Mouse (Mus musculus): ENCODE results near the gene Galm. TPM values are rescaled to one million over a fixed set of nuclear protein-coding genes. Genes with fewer than 3 reads are reported as not detected.

Gene Galm
- total RNA-seq, 2 experiments from 2014 or later: 1.7 to 2.4 TPM

DNA sequence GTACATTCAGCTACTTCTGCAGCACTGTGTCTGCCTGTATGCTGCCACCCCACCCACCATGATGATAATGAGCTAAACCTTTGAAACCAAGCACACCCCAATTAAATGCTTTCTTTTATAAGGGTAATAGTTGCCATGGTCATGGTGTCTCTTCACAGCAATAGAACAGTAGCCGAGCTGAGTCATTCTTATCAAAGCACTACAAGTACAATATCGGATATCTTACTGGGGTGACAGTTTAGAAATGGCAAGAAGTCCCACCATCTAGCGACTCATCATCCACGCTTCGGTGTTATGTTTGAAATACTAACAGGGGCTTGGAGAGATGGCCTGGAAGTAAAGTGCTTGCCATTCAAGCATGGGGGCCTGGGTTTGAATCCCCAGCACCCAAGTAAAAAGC lies 106.6 kb downstream of the Galm start:
- intact Hi-C loops (cut with DNase I): no loop called here
- no peak for DNase-seq (ENCODE audit: extremely low spot score in 1 of 2, low spot score in 2 of 2)

GRCm38 (mm10) chr17:80234376-80234775 lies 107.1 kb downstream of the Galm start:
- intact Hi-C loops (cut with DNase I): no loop called here
- DNase-seq (ENCODE audit: extremely low spot score in 1 of 2, low spot score in 2 of 2): no peak

Other genes with a start within 250 kb of the Galm start
- gene Atl2, start 231.3 kb upstream of the Galm start, total RNA-seq (2021): 10 to 100 TPM; 66.6 to 71.3 TPM
- gene Hnrnpll, start 65.1 kb upstream of the Galm start, total RNA-seq (2021): 10 to 100 TPM; 62.6 to 67.3 TPM
- 100 to 1,000 TPM; 108 to 120 TPM for gene Srsf7, start 79.8 kb downstream of the Galm start, total RNA-seq (2021)
- under 1 TPM; 0.17 to 0.18 TPM for gene Ttc39d, start 80.0 kb downstream of the Galm start, total RNA-seq (2021)
- gene Gemin6, start 97.0 kb downstream of the Galm start, total RNA-seq (2021): 1 to 10 TPM; 5.8 to 6.6 TPM
- 10 to 100 TPM; 18.9 to 19.1 TPM for gene Morn2, start 162.7 kb downstream of the Galm start, total RNA-seq (2021)
- gene Dhx57, start 163.0 kb downstream of the Galm start, total RNA-seq (2021): 10 to 100 TPM; 60.2 to 63.8 TPM
- 1 to 10 TPM; 3.1 to 3.9 TPM for gene Arhgef33, start 179.9 kb downstream of the Galm start, total RNA-seq (2021)
- gene Gm10190, start 246.1 kb downstream of the Galm start, total RNA-seq (2021): 1 to 10 TPM; 4.8 to 5.1 TPM